Mouse (Mus musculus) hindbrain, embryonic 10.5 days (tissue): Measurements from ENCODE around the gene Ubqln4. TPM values are rescaled to one million over a fixed set of nuclear protein-coding genes. Genes with fewer than 3 reads are reported as not detected.

Experiments
- DNase-seq: peaks from one replicate; pipeline ENCODE4 v3.0.0-alpha.2; 2017; ENCODE audit warnings: low spot score
- H3K27ac ChIP-seq: fragments of 300-500 bp; sonication (generic); 2 replicates; pipeline ENCODE4 v1.5.1; 2016; ENCODE audit warnings: mild to moderate bottlenecking, moderate library complexity
- H3K27me3 ChIP-seq: fragments of 300-500 bp; sonication (generic); 2 replicates; pipeline ENCODE4 v1.6.1; 2016; ENCODE audit warnings: mild to moderate bottlenecking; ENCODE audit not compliant: poor library complexity, insufficient read depth, severe bottlenecking
- H3K36me3 ChIP-seq: fragments of 300-500 bp; sonication (generic); 2 replicates; pipeline ENCODE4 v1.6.1; 2016; ENCODE audit warnings: mild to moderate bottlenecking, moderate library complexity
- H3K4me1 ChIP-seq: fragments of 300-500 bp; sonication (generic); replicated peaks from 2 replicates; pipeline ENCODE4 v1.6.1; 2016; ENCODE audit warnings: mild to moderate bottlenecking
- H3K4me3 ChIP-seq: fragments of 300-500 bp; sonication (generic); 2 replicates; pipeline ENCODE4 v1.5.1; 2016; ENCODE audit warnings: mild to moderate bottlenecking, moderate library complexity
- H3K9me3 ChIP-seq: fragments of 300-500 bp; sonication (generic); 2 replicates; pipeline ENCODE4 v1.6.1; 2016; ENCODE audit warnings: mild to moderate bottlenecking, moderate library complexity
- WGBS: fragments of 180-500 bp; shearing (Covaris S2); methylation state at CpG from one replicate; pipeline ENCODE4 v1.1.7; 2016; 5-methylcytosine and 5-hydroxymethylcytosine counted together
- polyA plus RNA-seq: library from polyadenylated mRNA; unstranded; fragments of >200 nt; fragmentation: Nextera tagmentation; extraction: Ambion mirVana; gene quantifications from 2 replicates; pipeline ENCODE4 v1.2.1, GENCODE M21; 2016

Gene Ubqln4
- polyA plus RNA-seq, 1 experiment from 2014 or later = 72.5 TPM

DNA sequence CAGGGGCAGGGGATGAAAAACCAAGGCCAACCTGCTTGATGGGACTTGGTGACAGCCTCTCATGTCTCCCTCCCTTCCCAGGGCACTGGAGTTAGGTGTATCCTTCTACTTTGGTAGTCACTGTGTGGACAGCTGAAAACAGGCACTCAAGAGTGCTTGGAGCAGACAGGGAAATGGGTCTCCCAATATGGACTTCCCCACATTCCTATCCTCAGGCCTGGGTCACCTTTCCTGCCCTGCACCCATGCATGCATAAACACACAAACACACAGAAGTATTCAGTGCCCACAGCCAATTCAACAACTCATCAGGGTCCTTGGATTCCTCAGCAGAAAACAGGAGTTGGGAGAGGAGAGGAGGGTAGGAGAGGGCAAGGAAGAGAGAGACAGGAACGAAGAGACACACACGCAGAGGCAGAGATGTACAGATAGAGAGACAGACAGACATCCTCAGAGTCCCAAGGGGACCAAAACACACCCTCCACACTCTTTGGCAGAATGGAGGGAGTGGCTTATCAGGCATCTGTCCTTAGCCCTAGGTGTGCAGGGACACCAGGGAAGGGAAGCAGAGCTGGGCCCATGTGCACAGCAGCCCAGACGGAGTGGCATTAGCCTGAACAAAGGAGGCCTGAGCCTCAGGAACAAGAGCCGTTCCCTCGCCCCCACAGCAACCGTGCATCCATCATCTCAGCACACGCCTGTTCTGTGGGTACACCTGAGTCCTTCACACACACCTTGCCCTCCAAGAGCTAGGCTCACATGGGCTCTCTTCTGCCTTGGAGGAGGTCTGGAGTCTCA is 24.2 kb upstream of the Ubqln4 start:
- Histone ChIP-seq H3K4me3 (peak overlapping the region; percentile 96), H3K9me3 (no peaks in the 10 kb centered on the region), H3K36me3 (peaks cover 22% of the 10 kb centered on the region), H3K4me1 (peaks cover 64% of the 10 kb centered on the region), H3K27me3 (no peaks in the 10 kb centered on the region), H3K27ac (peak overlapping the region; percentile 100)
- 36% methylated on average over 7 of the region's 7 CpGs for WGBS
- peak; percentile 19 for DNase-seq

DNA sequence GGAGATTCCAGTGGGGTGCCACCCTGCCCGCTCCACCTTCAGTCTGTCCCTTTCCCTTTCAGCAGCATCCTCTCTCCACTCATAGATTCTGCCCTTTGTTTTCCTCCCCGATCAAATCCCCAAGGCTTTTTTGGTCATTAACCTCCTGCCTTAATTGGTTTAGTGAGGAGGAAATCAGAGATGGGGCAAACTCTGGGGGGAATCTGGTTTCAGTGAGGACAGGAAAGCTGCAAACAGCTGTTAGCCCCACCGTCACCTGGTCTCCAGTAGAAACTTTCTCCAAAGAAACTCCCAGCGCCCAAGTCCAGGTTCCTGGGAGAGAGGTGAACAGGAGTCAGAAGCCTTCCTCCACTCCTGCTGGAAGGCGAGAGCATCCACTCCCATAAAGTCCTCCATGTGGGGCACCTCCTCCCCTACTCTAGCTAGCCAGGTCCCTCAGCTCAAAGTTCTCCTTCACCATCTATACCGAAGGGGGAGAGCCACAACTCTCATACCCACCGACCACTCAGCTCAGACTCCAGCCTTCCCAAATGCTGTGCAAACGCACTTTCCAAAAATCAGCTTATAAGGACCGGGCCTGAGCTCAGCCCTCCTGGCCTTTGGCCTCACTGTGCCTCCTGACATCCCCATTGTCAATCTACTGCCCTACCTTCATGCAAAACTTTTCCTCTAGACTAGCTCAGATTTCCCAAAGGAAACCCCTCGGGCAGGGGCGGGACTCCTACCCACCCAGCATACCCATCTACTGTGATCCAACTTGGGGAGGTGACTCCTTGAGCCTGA is 23.3 kb upstream of the Ubqln4 start:
- peak overlapping the region; percentile 100 for H3K27ac ChIP-seq
- peaks cover 73% of the 10 kb centered on the region for H3K4me1 ChIP-seq
- H3K9me3 ChIP-seq = no peaks in the 10 kb centered on the region
- peak; percentile 52 for DNase-seq
- H3K36me3 ChIP-seq = peaks cover 22% of the 10 kb centered on the region
- H3K27me3 ChIP-seq = no peaks in the 10 kb centered on the region
- peak overlapping the region; percentile 96 for H3K4me3 ChIP-seq
- 9% methylated on average over 11 of the region's 11 CpGs for WGBS

DNA sequence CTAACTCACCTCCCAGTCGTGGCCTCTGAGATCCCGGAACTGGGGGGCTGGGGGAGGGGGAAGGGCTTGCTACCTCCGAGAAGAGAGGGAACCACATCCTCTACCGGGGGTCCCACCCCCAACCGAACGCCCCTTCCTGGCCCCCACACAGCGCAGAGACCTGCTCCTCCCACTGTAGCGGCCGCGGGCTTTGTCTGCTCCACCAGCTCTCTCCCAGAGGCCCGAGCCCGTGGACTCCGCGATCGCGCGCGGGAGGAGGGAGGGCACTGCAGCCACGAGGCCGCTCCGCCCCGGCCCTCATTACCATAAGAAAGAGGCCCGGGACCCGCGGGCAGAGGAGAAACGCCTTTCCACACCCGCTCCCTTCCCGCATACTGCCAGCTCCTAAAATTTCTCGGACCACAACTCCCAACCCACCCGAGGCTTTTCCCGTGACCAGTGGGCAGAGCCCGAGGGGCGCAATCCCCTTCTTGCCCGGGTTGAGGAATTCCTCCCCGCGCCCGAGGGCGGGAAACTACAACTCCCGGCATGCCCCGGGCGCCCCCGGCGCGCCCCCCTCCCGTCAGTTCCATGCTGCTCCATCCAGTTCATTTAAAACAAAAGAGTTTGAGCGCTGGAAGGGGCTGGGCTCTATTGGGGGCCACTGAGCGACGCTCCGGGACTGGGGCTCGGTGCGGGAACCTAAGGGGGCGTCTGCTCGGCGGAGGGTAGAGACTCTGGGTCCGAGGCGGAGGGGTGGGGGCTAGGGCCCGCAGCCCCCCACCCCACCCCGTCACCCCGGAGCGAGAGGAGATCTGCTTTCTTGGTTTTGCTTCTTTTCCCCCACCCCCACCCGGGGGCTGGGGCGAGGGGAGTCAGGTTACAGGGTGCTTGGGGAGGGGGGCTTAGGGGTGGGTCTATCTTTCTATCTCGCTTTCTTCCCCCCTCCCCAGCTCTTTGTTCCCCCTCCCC is 21.9 kb upstream of the Ubqln4 start:
- peak overlapping the region; percentile 100 for H3K27ac ChIP-seq
- H3K27me3 ChIP-seq = no peaks in the 10 kb centered on the region
- WGBS = under 1% methylated on average over 62 of the region's 63 CpGs
- peak overlapping the region; percentile 96 for H3K4me3 ChIP-seq
- peak; percentile 95 for DNase-seq
- peaks cover 32% of the 10 kb centered on the region for H3K36me3 ChIP-seq
- no peaks in the 10 kb centered on the region for H3K9me3 ChIP-seq
- peaks cover 73% of the 10 kb centered on the region for H3K4me1 ChIP-seq

DNA sequence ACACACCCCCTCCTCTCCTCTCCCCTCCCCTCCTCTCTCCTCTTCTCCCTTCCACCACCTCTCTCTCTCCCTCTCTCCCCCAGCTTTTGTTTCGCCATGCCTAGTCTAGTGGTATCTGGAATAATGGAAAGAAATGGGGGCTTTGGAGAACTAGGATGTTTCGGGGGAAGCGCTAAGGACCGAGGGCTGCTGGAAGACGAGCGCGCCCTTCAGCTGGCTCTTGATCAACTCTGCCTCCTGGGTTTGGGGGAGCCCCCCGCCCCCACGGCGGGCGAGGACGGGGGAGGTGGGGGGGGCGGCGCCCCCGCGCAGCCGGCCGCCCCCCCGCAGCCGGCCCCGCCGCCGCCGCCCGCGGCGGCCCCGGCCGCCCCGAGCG is 21.3 kb upstream of the Ubqln4 start, which contains the start of gene Mex3a:
Mex3a (plus strand) TSS at position 97 of the 376 bp plus-strand sequence.
- peak within 1 kb of the TSS; percentile 100 for H3K27ac ChIP-seq
- peaks cover 73% of the 10 kb centered on the region for H3K4me1 ChIP-seq
- WGBS = under 1% methylated on average over 31 of the region's 31 CpGs
- H3K27me3 ChIP-seq = no peaks in the 10 kb centered on the region
- H3K36me3 ChIP-seq = peaks cover 38% of the 10 kb centered on the region
- DNase-seq = no peak
- no peaks in the 10 kb centered on the region for H3K9me3 ChIP-seq
- peak within 1 kb of the TSS; percentile 96 for H3K4me3 ChIP-seq

DNA sequence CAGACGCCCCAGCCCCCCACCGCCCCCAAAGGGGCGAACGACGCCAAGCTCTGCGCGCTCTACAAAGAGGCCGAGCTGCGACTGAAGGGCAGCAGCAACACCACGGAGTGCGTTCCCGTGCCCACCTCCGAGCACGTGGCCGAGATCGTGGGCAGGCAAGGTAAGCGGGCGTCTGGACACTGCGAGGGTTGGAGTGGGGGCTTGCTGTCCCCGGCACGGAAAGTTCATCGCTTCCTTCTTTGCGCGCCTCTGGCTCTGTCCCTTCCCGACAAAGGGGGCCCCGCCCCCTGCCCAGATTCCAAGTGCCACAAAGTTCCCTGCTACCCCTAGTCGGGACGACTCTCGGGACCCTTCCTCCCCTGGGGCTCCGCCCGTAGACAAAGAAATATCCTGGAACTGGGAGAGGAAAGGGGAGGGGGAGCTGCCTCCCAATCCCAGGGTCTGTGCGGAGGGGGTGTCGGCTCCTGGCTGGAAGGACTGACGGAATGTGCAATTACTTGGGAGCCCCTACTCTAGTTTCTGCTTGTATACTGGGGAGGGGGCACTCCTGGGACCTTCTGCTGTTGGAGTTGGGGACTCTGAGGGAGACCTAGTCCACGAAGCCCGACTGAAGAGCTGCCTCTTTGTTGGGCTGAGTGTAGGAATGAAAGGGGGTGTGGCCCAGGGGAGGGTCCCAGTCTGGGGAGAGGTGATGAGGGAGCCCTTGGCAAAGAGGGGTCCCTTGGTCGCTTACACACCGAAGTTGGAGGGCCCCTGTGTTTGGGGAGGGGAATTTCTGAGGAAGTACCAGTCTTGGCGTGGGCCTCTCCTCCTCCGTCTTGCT is 20.7 kb upstream of the Ubqln4 start:
- Histone ChIP-seq H3K27me3 (no peaks in the 10 kb centered on the region), H3K4me3 (peak overlapping the region; percentile 96), H3K4me1 (peaks cover 73% of the 10 kb centered on the region), H3K36me3 (peaks cover 44% of the 10 kb centered on the region), H3K9me3 (no peaks in the 10 kb centered on the region), H3K27ac (peak overlapping the region; percentile 100)
- peak; percentile 81 for DNase-seq
- WGBS = under 1% methylated on average over 40 of the region's 40 CpGs

DNA sequence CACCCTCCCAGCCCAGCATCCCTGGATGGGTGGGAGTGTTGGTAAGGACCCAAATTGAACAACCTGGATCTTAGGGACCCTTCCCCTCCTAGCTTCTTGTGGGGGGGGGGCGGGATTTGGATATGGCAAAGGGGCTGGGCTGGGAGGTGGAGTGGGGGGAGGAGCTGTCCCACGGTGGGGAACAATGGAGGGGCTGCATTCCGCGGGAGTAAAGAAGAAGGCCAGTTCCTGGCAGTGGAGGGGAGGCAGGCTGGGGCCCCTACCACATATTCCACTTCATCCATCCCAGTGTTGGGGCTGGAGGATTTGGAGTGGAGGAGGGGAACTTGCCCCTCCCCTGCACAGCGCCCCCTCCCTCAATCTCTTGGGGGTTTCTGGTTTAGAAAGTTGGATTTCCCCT is 19.9 kb upstream of the Ubqln4 start:
- Histone ChIP-seq H3K27ac (peak overlapping the region; percentile 100), H3K27me3 (no peaks in the 10 kb centered on the region), H3K4me1 (peaks cover 73% of the 10 kb centered on the region), H3K36me3 (peaks cover 53% of the 10 kb centered on the region), H3K4me3 (peak overlapping the region; percentile 96), H3K9me3 (no peaks in the 10 kb centered on the region)
- no peak for DNase-seq
- 2% methylated on average over 4 of the region's 5 CpGs for WGBS

DNA sequence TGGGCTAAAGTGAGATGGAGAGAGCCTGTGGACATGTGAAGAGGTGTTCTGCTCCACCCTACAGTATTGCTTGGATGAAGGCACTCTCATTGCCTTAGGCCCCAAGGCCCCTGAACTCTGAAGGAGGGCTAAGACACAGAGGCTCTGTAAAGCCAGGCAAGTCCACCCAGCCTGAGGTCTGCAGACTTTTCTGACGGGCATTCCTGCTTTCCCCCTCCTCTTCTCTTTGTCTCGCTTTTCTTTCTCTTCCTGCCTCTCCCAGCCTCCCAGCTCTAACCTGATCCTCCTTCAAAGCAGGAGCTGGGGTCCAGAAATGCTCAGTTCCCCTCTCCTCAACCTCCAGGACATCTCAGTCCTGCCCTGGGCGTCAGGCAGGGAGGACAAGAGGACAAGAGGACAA is 18.6 kb upstream of the Ubqln4 start:
- 5% methylated on average over 3 of the region's 3 CpGs for WGBS
- Histone ChIP-seq H3K4me1 (peaks cover 72% of the 10 kb centered on the region), H3K9me3 (no peaks in the 10 kb centered on the region), H3K36me3 (peaks cover 51% of the 10 kb centered on the region), H3K4me3 (peak overlapping the region; percentile 96), H3K27me3 (no peaks in the 10 kb centered on the region), H3K27ac (peak overlapping the region; percentile 100)
- no peak for DNase-seq

DNA sequence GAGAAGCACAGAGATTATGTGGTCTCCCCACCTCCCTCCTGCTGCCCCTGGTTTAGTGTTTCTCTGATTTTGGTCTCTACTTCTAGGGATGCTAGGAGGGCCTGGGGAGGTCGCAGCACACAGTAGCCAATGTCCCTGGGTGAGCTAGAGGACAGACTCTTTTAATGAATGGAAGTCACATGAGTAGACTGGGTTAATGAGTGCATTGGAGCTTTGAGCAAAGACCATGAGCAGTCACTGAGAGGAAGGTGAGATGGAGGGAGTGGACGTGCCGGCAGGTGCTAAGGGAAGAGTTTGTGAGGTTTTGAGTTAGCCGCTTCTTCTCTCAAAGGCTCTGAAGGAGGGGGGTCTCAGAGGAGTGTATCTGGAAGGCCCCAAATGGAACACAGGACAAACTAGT is 18.0 kb upstream of the Ubqln4 start:
- DNase-seq = no peak

DNA sequence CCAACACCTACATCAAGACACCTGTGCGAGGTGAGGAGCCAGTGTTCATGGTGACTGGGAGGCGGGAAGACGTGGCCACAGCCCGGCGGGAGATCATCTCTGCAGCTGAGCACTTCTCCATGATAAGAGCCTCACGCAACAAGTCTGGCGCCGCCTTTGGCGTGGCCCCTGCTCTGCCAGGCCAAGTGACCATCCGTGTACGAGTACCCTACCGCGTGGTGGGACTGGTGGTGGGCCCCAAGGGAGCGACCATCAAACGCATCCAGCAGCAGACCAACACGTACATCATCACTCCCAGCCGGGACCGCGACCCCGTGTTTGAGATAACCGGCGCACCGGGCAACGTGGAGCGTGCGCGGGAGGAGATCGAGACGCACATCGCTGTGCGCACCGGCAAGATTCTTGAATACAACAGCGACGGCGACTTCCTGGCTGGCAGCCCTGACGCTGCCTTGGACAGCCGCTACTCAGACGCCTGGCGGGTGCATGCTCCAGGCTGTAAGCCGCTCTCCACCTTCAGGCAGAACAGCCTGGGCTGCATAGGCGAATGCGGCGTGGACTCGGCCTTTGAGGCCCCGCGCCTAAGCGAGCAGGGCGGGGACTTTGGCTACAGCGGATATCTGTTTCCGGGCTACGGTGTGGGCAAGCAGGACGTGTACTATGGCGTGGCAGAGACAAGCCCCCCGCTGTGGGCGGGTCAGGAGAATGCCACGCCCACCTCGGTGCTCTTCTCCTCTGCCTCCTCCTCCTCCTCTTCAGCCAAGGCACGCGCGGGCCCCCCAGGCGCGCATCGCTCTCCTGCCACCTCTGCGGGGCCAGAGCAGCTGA is 17.2 kb upstream of the Ubqln4 start:
- peak; percentile 73 for DNase-seq
- H3K4me3 ChIP-seq = peak overlapping the region; percentile 96
- peak overlapping the region; percentile 100 for H3K27ac ChIP-seq
- peaks cover 75% of the 10 kb centered on the region for H3K4me1 ChIP-seq
- WGBS = 7% methylated on average over 64 of the region's 64 CpGs
- no peaks in the 10 kb centered on the region for H3K9me3 ChIP-seq
- H3K27me3 ChIP-seq = no peaks in the 10 kb centered on the region
- peaks cover 64% of the 10 kb centered on the region for H3K36me3 ChIP-seq

More for the DNA sequence above, 18.0 kb upstream of the Ubqln4 start:
- H3K36me3 ChIP-seq = peaks cover 56% of the 10 kb centered on the region
- H3K4me1 ChIP-seq = peaks cover 72% of the 10 kb centered on the region
- H3K9me3 ChIP-seq = no peaks in the 10 kb centered on the region
- H3K4me3 ChIP-seq = peak overlapping the region; percentile 96
- H3K27me3 ChIP-seq = no peaks in the 10 kb centered on the region
- WGBS = 41% methylated on average over 4 of the region's 4 CpGs
- peak overlapping the region; percentile 100 for H3K27ac ChIP-seq

DNA sequence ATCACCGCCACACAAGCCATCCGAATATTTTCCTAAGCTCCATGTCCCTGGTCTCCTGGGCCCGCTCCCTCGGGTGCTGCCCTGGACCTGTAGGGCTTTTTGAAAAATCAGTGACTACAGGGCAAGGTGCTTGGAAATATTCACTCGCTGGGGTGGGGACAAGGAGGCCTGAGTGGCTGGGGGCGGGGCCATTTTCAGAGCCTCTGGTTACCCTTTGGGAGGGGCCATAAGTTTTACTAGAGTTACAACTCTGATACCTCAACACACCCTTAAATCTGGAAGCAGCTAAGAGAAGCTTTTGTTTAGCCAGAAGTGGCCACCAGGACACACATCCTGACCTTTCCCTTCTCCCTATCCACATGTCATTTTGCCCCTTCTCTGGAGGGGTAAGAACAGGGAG is 16.4 kb upstream of the Ubqln4 start:
- H3K4me3 ChIP-seq = peak overlapping the region; percentile 96
- H3K36me3 ChIP-seq = peaks cover 72% of the 10 kb centered on the region
- no peaks in the 10 kb centered on the region for H3K9me3 ChIP-seq
- H3K27me3 ChIP-seq = no peaks in the 10 kb centered on the region
- 57% methylated on average over 6 of the region's 6 CpGs for WGBS
- peak; percentile 20 for DNase-seq
- H3K27ac ChIP-seq = peak overlapping the region; percentile 100
- peaks cover 83% of the 10 kb centered on the region for H3K4me1 ChIP-seq
